Mouse (Mus musculus): Measurements from ENCODE around the gene Mbtps1. TPM values are rescaled to one million over a fixed set of nuclear protein-coding genes. Genes with fewer than 3 reads are reported as not detected.

The Mbtps1 gene
- total RNA-seq, 1 experiment, result 167 TPM

DNA sequence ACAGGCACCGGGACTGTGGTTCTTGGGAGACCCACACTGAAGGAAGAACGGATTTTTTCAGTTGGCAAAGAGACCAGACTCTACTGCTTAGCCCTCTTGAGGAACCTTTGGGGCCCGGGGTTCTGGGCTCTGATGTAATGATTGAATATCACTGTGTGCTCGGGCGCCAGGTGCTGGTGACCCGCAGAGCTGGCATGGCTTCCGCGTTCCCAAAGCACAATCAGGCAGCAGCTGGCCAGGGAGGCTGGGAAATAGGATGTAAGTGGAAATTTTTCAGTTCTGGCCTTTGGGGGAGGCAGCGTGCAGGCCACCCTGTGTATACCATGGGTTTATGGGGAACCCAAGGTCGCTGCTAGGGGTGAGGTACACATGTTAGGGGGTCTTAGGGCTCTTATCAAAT is 91.7 kb downstream of the Mbtps1 start:
- Histone ChIP-seq H3K36me3 (ENCODE audit: control insufficient read depth, insufficient read depth, low read length, poor library complexity, severe bottlenecking) (no peaks in the 10 kb centered on the region), H3K27ac (ENCODE audit: insufficient read depth, low read depth, low read length, poor library complexity, severe bottlenecking) (no peak overlapping the region), H3K9ac (ENCODE audit: insufficient read depth, low read depth, low read length, poor library complexity, severe bottlenecking) (no peak overlapping the region), H3K9me3 (ENCODE audit: control insufficient read depth, insufficient read depth, low read depth, low read length) (no peaks in the 10 kb centered on the region), H3K4me3 (ENCODE audit: insufficient read depth in 1 of 2, low read depth in 1 of 2, low read length in 2 of 2, poor library complexity in 1 of 2, severe bottlenecking in 1 of 2) (no peak overlapping the region), H3K4me1 (ENCODE audit: control insufficient read depth in 2 of 2, insufficient read depth in 2 of 2, low read length in 2 of 2, poor library complexity in 1 of 2) (peaks cover 3 to 15% of the 10 kb centered on the region in 2 experiments; a peak in 1 of 4 replicates)
- TF ChIP-seq ZNF384 (IDR thresholded peaks at IDR 0.05; ENCODE audit: low read depth, low read length) (no peak), HCFC1 (IDR thresholded peaks at IDR 0.05; ENCODE audit: borderline replicate concordance, insufficient read depth, low read length) (no peak), CHD2 (IDR thresholded peaks at IDR 0.05; ENCODE audit: low read depth, low read length) (no peak)
- in situ Hi-C loops (cut with MboI; ENCODE audit: low sequenced_read_pairs in 2 of 2, unreplicated experiment in 2 of 2), result no loop called here
- DNase-seq (ENCODE audit: low read depth, low spot score), result no peak

DNA sequence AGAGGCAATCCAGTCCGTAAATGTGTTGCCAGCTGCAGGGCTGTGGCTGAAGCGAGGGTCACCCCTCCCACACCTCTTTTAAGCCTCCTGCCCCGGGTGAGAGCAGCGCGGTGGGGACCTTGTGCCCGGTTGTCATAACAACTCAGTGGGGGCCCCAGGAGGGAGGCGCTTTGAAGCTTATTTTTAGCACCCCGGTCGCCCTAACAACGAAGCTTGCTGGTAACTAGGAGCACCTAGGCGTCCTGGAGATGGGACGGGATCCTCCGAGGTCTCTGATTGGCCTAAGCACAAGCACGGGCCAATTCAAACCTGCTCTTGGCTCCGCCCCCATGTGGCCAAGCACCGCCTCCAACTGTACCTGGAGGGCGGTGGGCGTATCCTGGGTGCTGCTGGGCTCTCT is 92.4 kb downstream of the Mbtps1 start:
- Histone ChIP-seq H3K9me3 (ENCODE audit: control insufficient read depth, insufficient read depth, low read depth, low read length) (no peaks in the 10 kb centered on the region), H3K27ac (ENCODE audit: insufficient read depth, low read depth, low read length, poor library complexity, severe bottlenecking) (no peak overlapping the region), H3K9ac (ENCODE audit: insufficient read depth, low read depth, low read length, poor library complexity, severe bottlenecking) (no peak overlapping the region), H3K36me3 (ENCODE audit: control insufficient read depth, insufficient read depth, low read length, poor library complexity, severe bottlenecking) (no peaks in the 10 kb centered on the region), H3K4me3 (ENCODE audit: insufficient read depth in 1 of 2, low read depth in 1 of 2, low read length in 2 of 2, poor library complexity in 1 of 2, severe bottlenecking in 1 of 2) (peak overlapping the region in 1 of 2 experiments; percentile 0; a peak in 1 of 4 replicates), H3K4me1 (ENCODE audit: control insufficient read depth in 2 of 2, insufficient read depth in 2 of 2, low read length in 2 of 2, poor library complexity in 1 of 2) (peaks cover 3 to 13% of the 10 kb centered on the region in 2 experiments; a peak in 1 of 4 replicates)
- TF ChIP-seq ZNF384 (IDR thresholded peaks at IDR 0.05; ENCODE audit: low read depth, low read length), result no peak
- no peak for TF ChIP-seq CHD2 (IDR thresholded peaks at IDR 0.05; ENCODE audit: low read depth, low read length)
- TF ChIP-seq HCFC1 (IDR thresholded peaks at IDR 0.05; ENCODE audit: borderline replicate concordance, insufficient read depth, low read length), result no peak
- no peak for TF ChIP-seq ZC3H11A (IDR thresholded peaks at IDR 0.05; ENCODE audit: borderline replicate concordance, low read depth, low read length)
- no peak for TF ChIP-seq MAFK (IDR thresholded peaks at IDR 0.05; ENCODE audit: insufficient read depth, low read depth, low read length)
- DNase-seq (ENCODE audit: low read depth, low spot score), result peak; percentile 82
- in situ Hi-C loops (cut with MboI; ENCODE audit: low sequenced_read_pairs in 2 of 2, unreplicated experiment in 2 of 2), result no loop called here

GRCm38 (mm10) chr8:119463709-119464108 is 94.8 kb downstream of the Mbtps1 start:
- in situ Hi-C loops (cut with MboI; ENCODE audit: low sequenced_read_pairs in 2 of 2, unreplicated experiment in 2 of 2), result no loop called here
- no peak overlapping the region for H3K4me3 ChIP-seq (ENCODE audit: insufficient read depth in 1 of 2, low read depth in 1 of 2, low read length in 2 of 2, poor library complexity in 1 of 2, severe bottlenecking in 1 of 2)
- H3K36me3 ChIP-seq (ENCODE audit: control insufficient read depth, insufficient read depth, low read length, poor library complexity, severe bottlenecking), result no peaks in the 10 kb centered on the region
- no peak for TF ChIP-seq ZC3H11A (IDR thresholded peaks at IDR 0.05; ENCODE audit: borderline replicate concordance, low read depth, low read length)
- TF ChIP-seq HCFC1 (IDR thresholded peaks at IDR 0.05; ENCODE audit: borderline replicate concordance, insufficient read depth, low read length), result no peak
- TF ChIP-seq ZNF384 (IDR thresholded peaks at IDR 0.05; ENCODE audit: low read depth, low read length), result no peak
- TF ChIP-seq CHD2 (IDR thresholded peaks at IDR 0.05; ENCODE audit: low read depth, low read length), result no peak
- TF ChIP-seq MAFK (IDR thresholded peaks at IDR 0.05; ENCODE audit: insufficient read depth, low read depth, low read length), result no peak
- DNase-seq (ENCODE audit: low read depth, low spot score), result no peak
- no peak overlapping the region for H3K27ac ChIP-seq (ENCODE audit: insufficient read depth, low read depth, low read length, poor library complexity, severe bottlenecking)
- H3K9me3 ChIP-seq (ENCODE audit: control insufficient read depth, insufficient read depth, low read depth, low read length), result no peaks in the 10 kb centered on the region
- H3K9ac ChIP-seq (ENCODE audit: insufficient read depth, low read depth, low read length, poor library complexity, severe bottlenecking), result no peak overlapping the region
- H3K4me1 ChIP-seq (ENCODE audit: control insufficient read depth in 2 of 2, insufficient read depth in 2 of 2, low read length in 2 of 2, poor library complexity in 1 of 2), result peaks cover 3 to 11% of the 10 kb centered on the region in 2 experiments; a peak in 1 of 4 replicates

- in situ Hi-C loops (cut with MboI; ENCODE audit: low sequenced_read_pairs in 2 of 2, unreplicated experiment in 2 of 2), result no loop called here
- DNase-seq (ENCODE audit: low read depth, low spot score), result no peak
- peaks cover 0 to 11% of the 10 kb centered on the region in 2 experiments; a peak in 1 of 4 replicates for H3K4me1 ChIP-seq (ENCODE audit: control insufficient read depth in 2 of 2, insufficient read depth in 2 of 2, low read length in 2 of 2, poor library complexity in 1 of 2)
- no peaks in the 10 kb centered on the region for H3K36me3 ChIP-seq (ENCODE audit: control insufficient read depth, insufficient read depth, low read length, poor library complexity, severe bottlenecking)
- no peak overlapping the region for H3K27ac ChIP-seq (ENCODE audit: insufficient read depth, low read depth, low read length, poor library complexity, severe bottlenecking)
- no peak overlapping the region for H3K4me3 ChIP-seq (ENCODE audit: insufficient read depth in 1 of 2, low read depth in 1 of 2, low read length in 2 of 2, poor library complexity in 1 of 2, severe bottlenecking in 1 of 2)
- TF ChIP-seq MAFK (IDR thresholded peaks at IDR 0.05; ENCODE audit: insufficient read depth, low read depth, low read length) (no peak), HCFC1 (IDR thresholded peaks at IDR 0.05; ENCODE audit: borderline replicate concordance, insufficient read depth, low read length) (no peak), ZNF384 (IDR thresholded peaks at IDR 0.05; ENCODE audit: low read depth, low read length) (no peak), CHD2 (IDR thresholded peaks at IDR 0.05; ENCODE audit: low read depth, low read length) (no peak)
- H3K9ac ChIP-seq (ENCODE audit: insufficient read depth, low read depth, low read length, poor library complexity, severe bottlenecking), result no peak overlapping the region
- H3K9me3 ChIP-seq (ENCODE audit: control insufficient read depth, insufficient read depth, low read depth, low read length), result no peaks in the 10 kb centered on the region
These were observed 97.2 kb downstream of the Mbtps1 start for GRCm38 (mm10) chr8:119461356-119461755.

DNA sequence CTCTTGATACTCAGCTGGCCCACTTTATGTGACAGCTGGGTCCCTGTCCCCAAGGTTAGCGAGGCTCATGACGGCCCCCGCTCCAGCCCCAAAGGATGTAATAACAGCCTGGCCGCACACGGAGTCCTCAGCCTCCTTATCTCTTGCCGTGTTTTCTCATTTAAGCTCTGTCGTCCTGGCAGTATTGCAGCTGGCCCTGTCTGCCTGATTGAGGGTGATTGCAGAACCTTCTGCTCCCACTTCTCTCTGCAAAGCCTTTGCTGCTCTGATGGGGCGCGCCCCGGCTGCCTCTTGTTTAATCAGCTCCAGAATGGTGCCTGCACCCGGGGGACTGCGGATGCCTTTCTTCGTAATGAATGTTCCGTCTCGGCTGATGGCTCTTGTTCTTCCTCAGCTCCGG is 98.8 kb downstream of the Mbtps1 start:
- H3K36me3 ChIP-seq (ENCODE audit: control insufficient read depth, insufficient read depth, low read length, poor library complexity, severe bottlenecking), result no peaks in the 10 kb centered on the region
- in situ Hi-C loops (cut with MboI; ENCODE audit: low sequenced_read_pairs in 2 of 2, unreplicated experiment in 2 of 2), result no loop called here
- H3K4me1 ChIP-seq (ENCODE audit: control insufficient read depth in 2 of 2, insufficient read depth in 2 of 2, low read length in 2 of 2, poor library complexity in 1 of 2), result peaks cover 0 to 2% of the 10 kb centered on the region in 2 experiments; a peak in 1 of 4 replicates
- H3K9me3 ChIP-seq (ENCODE audit: control insufficient read depth, insufficient read depth, low read depth, low read length), result no peaks in the 10 kb centered on the region
- no peak overlapping the region for H3K9ac ChIP-seq (ENCODE audit: insufficient read depth, low read depth, low read length, poor library complexity, severe bottlenecking)
- H3K27ac ChIP-seq (ENCODE audit: insufficient read depth, low read depth, low read length, poor library complexity, severe bottlenecking), result no peak overlapping the region
- no peak overlapping the region for H3K4me3 ChIP-seq (ENCODE audit: insufficient read depth in 1 of 2, low read depth in 1 of 2, low read length in 2 of 2, poor library complexity in 1 of 2, severe bottlenecking in 1 of 2)
- DNase-seq (ENCODE audit: low read depth, low spot score), result no peak
- TF ChIP-seq MAFK (IDR thresholded peaks at IDR 0.05; ENCODE audit: insufficient read depth, low read depth, low read length) (no peak), CHD2 (IDR thresholded peaks at IDR 0.05; ENCODE audit: low read depth, low read length) (no peak), ZNF384 (IDR thresholded peaks at IDR 0.05; ENCODE audit: low read depth, low read length) (no peak), HCFC1 (IDR thresholded peaks at IDR 0.05; ENCODE audit: borderline replicate concordance, insufficient read depth, low read length) (no peak), ZC3H11A (IDR thresholded peaks at IDR 0.05; ENCODE audit: borderline replicate concordance, low read depth, low read length) (no peak)

Other genes starting within 250 kb of the Mbtps1 start
- 94.5 and 98.9 TPM in 2 replicates for gene Hsbp1, start 214.2 kb downstream of the Mbtps1 start, total RNA-seq (2012; rRNA removed)
- gene Mlycd, start 163.9 kb downstream of the Mbtps1 start, total RNA-seq (2012; rRNA removed), result 4.9 and 5.8 TPM in 2 replicates
- gene Osgin1, start 124.6 kb downstream of the Mbtps1 start, total RNA-seq (2012; rRNA removed), result 0.32 and 0.36 TPM in 2 replicates
- gene Necab2, start 112.0 kb downstream of the Mbtps1 start, total RNA-seq (2012; rRNA removed), result 4.5 and 8.5 TPM in 2 replicates
- 0.16 and 0.85 TPM in 2 replicates for gene Slc38a8, start 57.0 kb downstream of the Mbtps1 start, total RNA-seq (2012; rRNA removed)
- 19.5 and 19.7 TPM in 2 replicates for gene Hsdl1, start 16.4 kb upstream of the Mbtps1 start, total RNA-seq (2012; rRNA removed)
- gene Dnaaf1, start 16.5 kb upstream of the Mbtps1 start, total RNA-seq (2012; rRNA removed), result 0.79 and 1.0 TPM in 2 replicates
- gene Taf1c, start 46.5 kb upstream of the Mbtps1 start, total RNA-seq (2012; rRNA removed), result 24.8 and 28.3 TPM in 2 replicates
- 6.8 and 8.0 TPM in 2 replicates for gene Adad2, start 54.0 kb upstream of the Mbtps1 start, total RNA-seq (2012; rRNA removed)
- gene Kcng4, start 76.9 kb upstream of the Mbtps1 start, total RNA-seq (2012; rRNA removed), result 0.67 and 0.74 TPM in 2 replicates
- gene Wfdc1, start 107.6 kb upstream of the Mbtps1 start, total RNA-seq (2012; rRNA removed), result 0.13 TPM in 1 of 2 replicates, not detected in the other
- gene Atp2c2, start 141.3 kb upstream of the Mbtps1 start, total RNA-seq (2012; rRNA removed), result 0.80 and 0.90 TPM in 2 replicates
- 7.0 and 9.2 TPM in 2 replicates for gene Tldc1, start 219.7 kb upstream of the Mbtps1 start, total RNA-seq (2012; rRNA removed)

All from ES-E14 (cell line).